Mouse (Mus musculus) embryonic facial prominence, embryonic 11.5 days (tissue): ENCODE results near the gene Col18a1. TPM values are rescaled to one million over a fixed set of nuclear protein-coding genes. Genes with fewer than 3 reads are reported as not detected.

Source experiments
- ATAC-seq: fragments of 200-750 bp; cut with Nextera tagmentation; replicated peaks from 2 replicates; pipeline ENCODE4 v1.8.0; 2017; ENCODE audit warnings: low read depth; ENCODE audit not compliant: insufficient number of reproducible peaks, low FRiP score, low TSS enrichment
- DNase-seq: peaks from one replicate; pipeline ENCODE4 v3.0.0-alpha.2; 2015; ENCODE audit warnings: low spot score
- H3K27ac ChIP-seq: fragments of 300-500 bp; sonication (generic); replicated peaks from 2 replicates; pipeline ENCODE4 v1.5.1; 2014; ENCODE audit warnings: mild to moderate bottlenecking, low read depth, low read length, control low read depth
- H3K27me3 ChIP-seq: fragments of 300-500 bp; sonication (generic); 2 replicates; pipeline ENCODE4 v1.6.1; 2014; ENCODE audit warnings: mild to moderate bottlenecking, low read length, moderate library complexity, mixed read lengths; ENCODE audit not compliant: control insufficient read depth, insufficient read depth
- H3K36me3 ChIP-seq: fragments of 300-500 bp; sonication (generic); replicated peaks from 2 replicates; pipeline ENCODE4 v1.6.1; 2014; ENCODE audit warnings: low read depth, mild to moderate bottlenecking, low read length, moderate library complexity, mixed read lengths; ENCODE audit not compliant: control insufficient read depth, insufficient read depth
- H3K4me1 ChIP-seq: fragments of 300-500 bp; sonication (generic); 2 replicates; pipeline ENCODE4 v1.6.1; 2014; ENCODE audit warnings: low read length, mixed read lengths; ENCODE audit not compliant: control insufficient read depth, insufficient read depth
- H3K4me2 ChIP-seq: fragments of 300-500 bp; sonication (generic); 2 replicates; pipeline ENCODE4 v1.6.1; 2014; ENCODE audit warnings: low read depth, mild to moderate bottlenecking, control low read depth, low read length, moderate library complexity
- H3K4me3 ChIP-seq: fragments of 300-500 bp; sonication (generic); 2 replicates; pipeline ENCODE4 v1.5.1; 2014; ENCODE audit warnings: low read depth, low read length, control low read depth
- H3K9ac ChIP-seq: fragments of 300-500 bp; sonication (generic); replicated peaks from 2 replicates; pipeline ENCODE4 v1.6.1; 2014; ENCODE audit warnings: mild to moderate bottlenecking, control low read depth, low read length
- H3K9me3 ChIP-seq: fragments of 300-500 bp; sonication (generic); replicated peaks from 2 replicates; pipeline ENCODE4 v1.6.1; 2016; ENCODE audit warnings: mild to moderate bottlenecking, low read length, inconsistent platforms, mixed read lengths; ENCODE audit not compliant: control insufficient read depth
- WGBS: fragments of 180-500 bp; shearing (Covaris S2); extraction: QIAGEN DNeasy Blood & Tissue Kit; methylation state at CpG from one replicate; pipeline ENCODE4 v1.1.7; 2014; 5-methylcytosine and 5-hydroxymethylcytosine counted together
- polyA plus RNA-seq: library from polyadenylated mRNA; unstranded; fragments of >200 nt; fragmentation: Nextera tagmentation; extraction: Ambion mirVana; gene quantifications from 2 replicates; pipeline ENCODE4 v1.2.1, GENCODE M21; 2014

Col18a1 gene
- polyA plus RNA-seq, 1 experiment from 2014 or later: 55.5 TPM

GRCm38 (mm10) chr10:77062393-77063010, 103.8 kb downstream of the Col18a1 start:
- no peak for ATAC-seq
- WGBS: 87% methylated on average over 11 of the region's 11 CpGs
- Histone ChIP-seq H3K27me3 (no peaks in the 10 kb centered on the region), H3K27ac (no peak overlapping the region), H3K36me3 (no peaks in the 10 kb centered on the region), H3K4me2 (no peak overlapping the region), H3K9me3 (no peaks in the 10 kb centered on the region), H3K4me1 (no peaks in the 10 kb centered on the region), H3K9ac (no peak overlapping the region), H3K4me3 (no peak overlapping the region)
- DNase-seq: no peak

- WGBS: 70% methylated on average over 3 of the region's 3 CpGs
- H3K4me1 ChIP-seq: no peaks in the 10 kb centered on the region
- no peak overlapping the region for H3K4me3 ChIP-seq
- no peak overlapping the region for H3K4me2 ChIP-seq
- DNase-seq: no peak
- no peaks in the 10 kb centered on the region for H3K27me3 ChIP-seq
- no peaks in the 10 kb centered on the region for H3K36me3 ChIP-seq
- no peak for ATAC-seq
- no peaks in the 10 kb centered on the region for H3K9me3 ChIP-seq
- H3K9ac ChIP-seq: no peak overlapping the region
- no peak overlapping the region for H3K27ac ChIP-seq
These were observed 104.9 kb downstream of the Col18a1 start for GRCm38 (mm10) chr10:77061426-77061825.

- DNase-seq: no peak
- H3K9ac ChIP-seq: no peak overlapping the region
- H3K36me3 ChIP-seq: no peaks in the 10 kb centered on the region
- no peak overlapping the region for H3K27ac ChIP-seq
- WGBS: 74% methylated on average over 10 of the region's 10 CpGs
- ATAC-seq: no peak
- H3K27me3 ChIP-seq: no peaks in the 10 kb centered on the region
- H3K4me3 ChIP-seq: no peak overlapping the region
- H3K9me3 ChIP-seq: no peaks in the 10 kb centered on the region
- H3K4me2 ChIP-seq: no peak overlapping the region
- no peaks in the 10 kb centered on the region for H3K4me1 ChIP-seq
These were observed 109.6 kb downstream of the Col18a1 start for GRCm38 (mm10) chr10:77056768-77057167.

- 89% methylated on average over 3 of the region's 3 CpGs for WGBS
- Histone ChIP-seq H3K4me1 (no peaks in the 10 kb centered on the region), H3K27ac (no peak overlapping the region), H3K9ac (no peak overlapping the region), H3K9me3 (no peaks in the 10 kb centered on the region), H3K27me3 (no peaks in the 10 kb centered on the region), H3K4me2 (no peak overlapping the region), H3K4me3 (no peak overlapping the region), H3K36me3 (no peaks in the 10 kb centered on the region; the same call in 1 of the 2 replicates)
- DNase-seq (no peak), ATAC-seq (no peak)
These were observed 117.7 kb downstream of the Col18a1 start for GRCm38 (mm10) chr10:77048606-77049005.

- 84% methylated on average over 4 of the region's 4 CpGs for WGBS
These were observed 118.2 kb downstream of the Col18a1 start for GRCm38 (mm10) chr10:77048196-77048595.

GRCm38 (mm10) chr10:77038579-77039174, 127.7 kb downstream of the Col18a1 start:
- no peaks in the 10 kb centered on the region; the same call in 1 of the 2 replicates for H3K36me3 ChIP-seq
- no peaks in the 10 kb centered on the region for H3K4me1 ChIP-seq
- no peak for DNase-seq
- 89% methylated on average over 8 of the region's 8 CpGs for WGBS
- H3K9ac ChIP-seq: no peak overlapping the region
- no peak overlapping the region for H3K4me3 ChIP-seq
- ATAC-seq: no peak
- H3K4me2 ChIP-seq: no peak overlapping the region
- H3K27me3 ChIP-seq: no peaks in the 10 kb centered on the region
- no peaks in the 10 kb centered on the region for H3K9me3 ChIP-seq
- no peak overlapping the region for H3K27ac ChIP-seq

More at GRCm38 (mm10) chr10:77048196-77048595, 118.2 kb downstream of the Col18a1 start:
- Histone ChIP-seq H3K4me1 (no peaks in the 10 kb centered on the region), H3K9me3 (no peaks in the 10 kb centered on the region), H3K27ac (no peak overlapping the region), H3K27me3 (no peaks in the 10 kb centered on the region), H3K4me3 (no peak overlapping the region), H3K9ac (no peak overlapping the region), H3K4me2 (no peak overlapping the region), H3K36me3 (no peaks in the 10 kb centered on the region; the same call in 1 of the 2 replicates)
- ATAC-seq (no peak), DNase-seq (no peak)

GRCm38 (mm10) chr10:77035487-77035886, 130.9 kb downstream of the Col18a1 start:
- H3K9ac ChIP-seq: no peak overlapping the region
- H3K4me1 ChIP-seq: no peaks in the 10 kb centered on the region
- ATAC-seq (no peak), DNase-seq (no peak)
- H3K9me3 ChIP-seq: no peaks in the 10 kb centered on the region
- H3K4me2 ChIP-seq: no peak overlapping the region
- H3K36me3 ChIP-seq: no peaks in the 10 kb centered on the region; the same call in 1 of the 2 replicates
- H3K27ac ChIP-seq: no peak overlapping the region
- H3K27me3 ChIP-seq: no peaks in the 10 kb centered on the region
- no peak overlapping the region for H3K4me3 ChIP-seq
- 78% methylated on average over 6 of the region's 6 CpGs for WGBS

- H3K4me2 ChIP-seq: peak overlapping the region; percentile 66
- 1% methylated on average over 30 of the region's 30 CpGs for whole genome bisulfite sequencing
- H3K36me3 ChIP-seq: no peaks in the 10 kb centered on the region
- H3K9ac ChIP-seq: peak overlapping the region; percentile 62
- DNase-seq (peak; percentile 27), ATAC-seq (peak; percentile 72)
- H3K4me3 ChIP-seq: peak overlapping the region; percentile 59
- no peaks in the 10 kb centered on the region for H3K9me3 ChIP-seq
- no peaks in the 10 kb centered on the region for H3K4me1 ChIP-seq
- no peak overlapping the region for H3K27ac ChIP-seq
- no peaks in the 10 kb centered on the region for H3K27me3 ChIP-seq
These were observed 132.9 kb downstream of the Col18a1 start for GRCm38 (mm10) chr10:77033323-77034025.
